Mouse (Mus musculus): Measurements from ENCODE around the gene A830018L16Rik. TPM values are rescaled to one million over a fixed set of nuclear protein-coding genes. Genes with fewer than 3 reads are reported as not detected.
"Not testable (repeated sequence)": the region's sequence is repeated elsewhere in the genome, so short reads cannot be mapped to it uniquely, and the experiment has no call there.

A830018L16Rik gene
- polyA plus RNA-seq, 1 experiment from 2014 or later, result 0.02 TPM

GRCm38 (mm10) chr1:12008789-12009550 lies 595.1 kb downstream of the A830018L16Rik start:
- Histone ChIP-seq H3K4me2 (no peak overlapping the region), H3K4me1 (replicated peaks) (no peaks in the 10 kb centered on the region), H3K36me3 (replicated peaks) (no peaks in the 10 kb centered on the region), H3K9me3 (replicated peaks) (no peaks in the 10 kb centered on the region), H3K27ac (replicated peaks) (no peak overlapping the region), H3K4me3 (replicated peaks) (no peak overlapping the region), H3K9ac (no peak overlapping the region), H3K27me3 (no peaks in the 10 kb centered on the region)
- no peak for ATAC-seq (ENCODE audit: insufficient read depth)
- 24% methylated on average over 2 of the region's 2 CpGs for WGBS (ENCODE audit: insufficient replicate concordance)

GRCm38 (mm10) chr1:12009551-12009846 lies 595.6 kb downstream of the A830018L16Rik start:
- Histone ChIP-seq H3K4me1 (replicated peaks) (no peaks in the 10 kb centered on the region), H3K9me3 (replicated peaks) (no peaks in the 10 kb centered on the region), H3K27ac (replicated peaks) (no peak overlapping the region), H3K9ac (no peak overlapping the region), H3K36me3 (replicated peaks) (no peaks in the 10 kb centered on the region), H3K27me3 (no peaks in the 10 kb centered on the region), H3K4me2 (no peak overlapping the region), H3K4me3 (replicated peaks) (no peak overlapping the region)
- no peak for ATAC-seq (ENCODE audit: insufficient read depth)

- 43% methylated on average over 1 of the region's 1 CpGs for WGBS (ENCODE audit: insufficient replicate concordance)
- H3K4me3 ChIP-seq (replicated peaks), result no peak overlapping the region
- no peak overlapping the region for H3K4me2 ChIP-seq
- no peaks in the 10 kb centered on the region for H3K9me3 ChIP-seq (replicated peaks)
- no peaks in the 10 kb centered on the region for H3K27me3 ChIP-seq
- no peaks in the 10 kb centered on the region for H3K36me3 ChIP-seq (replicated peaks)
- no peak overlapping the region for H3K27ac ChIP-seq (replicated peaks)
- no peak for ATAC-seq (ENCODE audit: insufficient read depth)
- H3K4me1 ChIP-seq (replicated peaks), result no peaks in the 10 kb centered on the region
- no peak overlapping the region for H3K9ac ChIP-seq
These were observed 596.7 kb downstream of the A830018L16Rik start for GRCm38 (mm10) chr1:12010607-12011006.

DNA sequence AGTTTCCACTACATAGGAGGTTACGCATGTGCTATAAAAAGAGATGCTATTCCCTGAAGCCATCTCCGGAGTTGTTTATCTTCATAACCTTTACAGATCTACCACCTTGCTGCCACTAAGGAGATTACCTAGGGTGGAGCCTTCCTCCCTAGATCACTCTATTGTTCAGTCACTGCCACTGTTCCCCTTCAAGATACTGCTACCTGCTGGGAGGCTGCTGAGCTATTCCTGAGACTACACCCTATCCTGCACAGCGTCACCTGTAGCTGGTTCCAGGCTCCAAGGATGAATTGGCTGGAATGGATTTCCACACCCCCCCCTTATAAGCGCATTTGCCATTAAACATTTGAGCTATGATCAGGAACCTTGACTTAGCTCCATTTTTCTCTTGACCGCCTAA lies 606.7 kb downstream of the A830018L16Rik start:
- H3K4me1 ChIP-seq (replicated peaks); H3K36me3 ChIP-seq (replicated peaks); ATAC-seq (ENCODE audit: insufficient read depth); H3K27ac ChIP-seq (replicated peaks); H3K9ac ChIP-seq; H3K9me3 ChIP-seq (replicated peaks); H3K4me2 ChIP-seq; H3K4me3 ChIP-seq (replicated peaks); H3K27me3 ChIP-seq: not testable (repeated sequence)
- WGBS (ENCODE audit: insufficient replicate concordance), result 69% methylated on average over 5 of the region's 5 CpGs
